ENCODE assay signal across 13 mouse cellular contexts in genomic region chr1:154723078-154723477, GRCm38 (mm10).
DNase-seq lines count a peak whose midpoint lies in the region; ATAC-seq lines count a peak whose summit lies in the region.
"Had no signal": no experiment of that assay in that cellular context is flagged by ENCODE, and none has a peak within 500 bp of the region (broad histone marks: within the 10 kb centered on the region; RNA-seq: fewer than 3 reads in every experiment).

No protein-coding gene starts in this region.

- H3K4me1 ChIP-seq in heart, embryonic 14.5 days (ENCODE audit: control insufficient read depth in 2 of 2, insufficient read depth in 2 of 2, low read length in 2 of 2): peaks cover 6 to 7% of the 10 kb centered on the region in 2 experiments; a peak in 2 of 4 replicates
- H3K4me1 ChIP-seq in embryonic facial prominence, embryonic 12.5 days: peaks cover 19% of the 10 kb centered on the region
- peaks cover 13% of the 10 kb centered on the region for H3K4me1 ChIP-seq in hindbrain, embryonic 16.5 days (ENCODE audit: control insufficient read depth, insufficient read depth, low read depth, low read length)
- peaks cover 17% of the 10 kb centered on the region for H3K4me1 ChIP-seq in neural tube, embryonic 12.5 days

- no peaks in the 10 kb centered on the region for H3K9me3 ChIP-seq in heart, embryonic 14.5 days (ENCODE audit: control insufficient read depth, low read length)
- no peaks in the 10 kb centered on the region for H3K9me3 ChIP-seq in embryonic facial prominence, embryonic 12.5 days
- no peaks in the 10 kb centered on the region for H3K9me3 ChIP-seq in hindbrain, embryonic 16.5 days (ENCODE audit: control insufficient read depth, low read length)
- H3K9me3 ChIP-seq in neural tube, embryonic 12.5 days: no peaks in the 10 kb centered on the region

- WGBS in heart, embryonic 14.5 days: 35% methylated on average over 6 of the region's 6 CpGs
- WGBS in embryonic facial prominence, embryonic 12.5 days: 33% methylated on average over 6 of the region's 6 CpGs
- 24% methylated on average over 6 of the region's 6 CpGs for WGBS in hindbrain, embryonic 16.5 days
- WGBS in neural tube, embryonic 12.5 days: 38% methylated on average over 6 of the region's 6 CpGs

- no peak for ATAC-seq in heart, embryonic 14.5 days (ENCODE audit: insufficient number of reproducible peaks, insufficient read depth, low FRiP score, low read depth)
- no peak for ATAC-seq in embryonic facial prominence, embryonic 12.5 days (ENCODE audit: insufficient number of reproducible peaks, insufficient read depth, low FRiP score, low TSS enrichment)
- no peak for ATAC-seq in hindbrain, embryonic 16.5 days
- peak; percentile 42 for ATAC-seq in neural tube, embryonic 12.5 days (ENCODE audit: low FRiP score, low read depth)

- no peak overlapping the region for H3K9ac ChIP-seq in heart, embryonic 14.5 days (ENCODE audit: low read length)
- no peak overlapping the region for H3K9ac ChIP-seq in embryonic facial prominence, embryonic 12.5 days
- H3K9ac ChIP-seq in hindbrain, embryonic 16.5 days (ENCODE audit: low read depth, low read length): peak overlapping the region; percentile 69
- peak overlapping the region; percentile 48; the same call in 1 of the 2 replicates for H3K9ac ChIP-seq in neural tube, embryonic 12.5 days

- H3K27me3 ChIP-seq in heart, embryonic 14.5 days (ENCODE audit: control insufficient read depth, insufficient read depth, low read length): peaks cover 58% of the 10 kb centered on the region
- H3K27me3 ChIP-seq in embryonic facial prominence, embryonic 12.5 days: peaks cover 60% of the 10 kb centered on the region
- H3K27me3 ChIP-seq in hindbrain, embryonic 16.5 days (replicated peaks; ENCODE audit: control insufficient read depth, insufficient read depth, low read length): peaks cover 2% of the 10 kb centered on the region; the same call in 1 of the 2 replicates
- peaks cover 41% of the 10 kb centered on the region for H3K27me3 ChIP-seq in neural tube, embryonic 12.5 days (replicated peaks)
- H3K27me3 ChIP-seq: CH12.LX had no signal

- no peak overlapping the region for H3K4me3 ChIP-seq in heart, embryonic 14.5 days (ENCODE audit: control insufficient read depth in 1 of 2, insufficient read depth in 1 of 2, low read depth in 1 of 2, low read length in 2 of 2)
- H3K4me3 ChIP-seq in embryonic facial prominence, embryonic 12.5 days: peak overlapping the region; percentile 9
- H3K4me3 ChIP-seq in hindbrain, embryonic 16.5 days (ENCODE audit: low read length): peak overlapping the region; percentile 60
- H3K4me3 ChIP-seq in neural tube, embryonic 12.5 days: peak overlapping the region; percentile 39

- H3K4me2 ChIP-seq in heart, embryonic 14.5 days (ENCODE audit: low read length): peak overlapping the region; percentile 34; the same call in 1 of the 2 replicates
- H3K4me2 ChIP-seq in embryonic facial prominence, embryonic 12.5 days (replicated peaks): peak overlapping the region; percentile 36
- peak overlapping the region; percentile 89 for H3K4me2 ChIP-seq in hindbrain, embryonic 16.5 days (ENCODE audit: low read length)
- H3K4me2 ChIP-seq in neural tube, embryonic 12.5 days (replicated peaks): peak overlapping the region; percentile 79

- intact Hi-C loops in gastrocnemius, postnatal 14 days (cut with DNase I; ENCODE audit: low total_unique reads): no loop called here

- DNase-seq in heart, adult 9 months (ENCODE audit: low spot score in 2 of 2): no peak
- no peak for DNase-seq in left cerebral cortex, adult 8-10 months (ENCODE audit: low spot score in 2 of 2)
- no peak for DNase-seq in kidney, postnatal 14 days
- no peak for DNase-seq in gastrocnemius, postnatal 14 days
- DNase-seq: adrenal gland, adult 2 months; cerebellum, postnatal 10 days; thymus, postnatal 25 days had no signal

- no peak overlapping the region for H3K27ac ChIP-seq in heart, embryonic 14.5 days (replicated peaks in 1 of 2; ENCODE audit: control insufficient read depth in 1 of 2, insufficient read depth in 1 of 2, low read depth in 2 of 2, low read length in 2 of 2)
- H3K27ac ChIP-seq in embryonic facial prominence, embryonic 12.5 days: no peak overlapping the region
- peak overlapping the region; percentile 65 for H3K27ac ChIP-seq in hindbrain, embryonic 16.5 days (ENCODE audit: low read depth, low read length)
- H3K27ac ChIP-seq in neural tube, embryonic 12.5 days: no peak overlapping the region
- H3K27ac ChIP-seq: macrophage had no signal

- H3K36me3 ChIP-seq in heart, embryonic 14.5 days (ENCODE audit: control insufficient read depth, insufficient read depth, low read length): no peaks in the 10 kb centered on the region
- no peaks in the 10 kb centered on the region for H3K36me3 ChIP-seq in embryonic facial prominence, embryonic 12.5 days
- H3K36me3 ChIP-seq in hindbrain, embryonic 16.5 days (ENCODE audit: control insufficient read depth, insufficient read depth, low read length): no peaks in the 10 kb centered on the region
- H3K36me3 ChIP-seq in neural tube, embryonic 12.5 days: no peaks in the 10 kb centered on the region

Comparison
In these comparisons a context has a peak if more than half of its experiments do, and no peak if none do; other contexts are left out.
1. H3K4me2 ChIP-seq: peak in every context shown above with its lines; median percentile 89 in hindbrain, embryonic 16.5 days; 79 in neural tube, embryonic 12.5 days; 36 in embryonic facial prominence, embryonic 12.5 days; 34 in heart, embryonic 14.5 days.
2. H3K4me3 ChIP-seq: peak in embryonic facial prominence, embryonic 12.5 days (single experiment), hindbrain, embryonic 16.5 days (single experiment) and neural tube, embryonic 12.5 days (single experiment); none in heart, embryonic 14.5 days (0 of 2).
3. H3K9ac ChIP-seq: peak in hindbrain, embryonic 16.5 days (single experiment) and neural tube, embryonic 12.5 days (single experiment); none in heart, embryonic 14.5 days (single experiment) and embryonic facial prominence, embryonic 12.5 days (single experiment).